Mouse (Mus musculus) liver, embryonic 14.5 days (tissue): ENCODE measurements at regions not wholly inside any gene's neighbourhood (a gene's known extent, or its start where the extent isn't known, plus 50 kb on each side); places are given as distances from the start of the nearest gene placed in this dataset.

Source experiments
- CTCF ChIP-seq: IDR thresholded peaks from 2 replicates; pipeline ENCODE4 v1.5.1; 2016; ENCODE audit warnings: antibody characterized with exemption, low read depth, control low read depth
- EP300 ChIP-seq: IDR thresholded peaks from 2 replicates; pipeline ENCODE4 v1.6.1; 2016; ENCODE audit warnings: antibody characterized with exemption, low read depth

DNA sequence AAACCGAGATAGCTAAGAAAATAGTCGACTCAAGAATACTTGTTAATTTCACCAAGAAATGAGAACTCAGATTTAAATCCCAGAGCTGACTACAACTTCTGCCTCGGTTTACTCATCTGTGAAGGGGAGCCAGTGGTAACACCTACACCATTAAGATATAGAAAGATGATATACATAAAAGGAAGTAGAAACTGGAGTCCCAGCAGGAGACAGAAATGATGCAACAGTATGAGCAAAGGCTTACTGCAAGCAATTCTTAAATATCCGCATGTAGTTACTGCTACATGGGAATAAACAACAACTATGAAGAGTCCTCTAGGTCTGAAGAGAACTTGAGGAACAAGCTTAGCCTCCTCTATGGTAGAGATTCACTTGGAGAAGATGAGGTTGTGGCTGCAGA, 58.2 kb upstream of the Thbs1 start:
- TF ChIP-seq CTCF (no peak), EP300 (no peak)
